Mouse (Mus musculus) forelimb bud, embryonic 11.5 days (tissue): Measurements from ENCODE around the gene Nkain2.
"Not testable (repeated sequence)": the region's sequence is repeated elsewhere in the genome, so short reads cannot be mapped to it uniquely, and the experiment has no call there.

Source experiments
- DNase-seq: peaks from one replicate; pipeline ENCODE4 v3.0.0-alpha.2; 2012; ENCODE audit warnings: low read depth, low spot score

Nkain2 gene

DNA sequence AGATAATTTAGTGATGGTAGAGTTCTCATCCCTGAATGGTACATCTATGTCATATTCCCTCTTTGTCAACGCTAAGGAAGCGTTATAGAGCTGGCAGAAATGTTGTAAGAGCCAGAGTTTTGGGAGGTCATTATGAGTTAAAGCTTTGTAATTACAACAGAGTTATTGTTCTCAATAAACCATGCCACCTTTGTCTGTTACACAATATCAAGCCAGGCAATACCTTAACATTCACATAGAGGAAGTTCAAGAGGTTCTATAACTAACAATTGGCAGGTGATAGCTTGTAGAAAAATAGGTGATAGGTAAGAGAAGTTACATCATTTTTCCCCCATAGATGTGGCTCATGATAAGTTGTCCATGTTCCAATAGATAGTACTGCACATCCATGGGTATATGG is 832.0 kb downstream of the Nkain2 start:
- no peak for DNase-seq

GRCm38 (mm10) chr10:32052546-32053295 is 837.5 kb downstream of the Nkain2 start:
- no peak for DNase-seq

DNA sequence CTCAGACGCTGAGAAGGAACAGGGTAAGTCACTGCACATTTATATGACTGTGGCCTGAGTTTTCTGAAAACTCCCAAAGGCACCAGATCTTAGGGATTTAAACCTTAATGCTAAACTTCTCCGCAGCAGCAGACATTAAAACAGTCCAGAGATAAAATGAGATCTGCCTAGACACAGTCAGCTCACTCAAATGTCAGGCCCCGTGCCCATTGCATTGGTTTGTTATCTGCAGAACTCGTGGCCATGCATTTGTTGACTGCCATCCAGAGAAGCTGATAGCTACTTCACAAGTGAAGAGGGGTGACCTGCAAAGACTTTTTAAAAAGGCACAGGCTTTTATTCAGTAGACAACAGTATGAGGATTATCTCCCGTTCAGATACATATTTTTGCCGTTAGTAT is 838.2 kb downstream of the Nkain2 start:
- no peak for DNase-seq

- no peak for DNase-seq
Observed at GRCm38 (mm10) chr10:32029996-32030395, 860.3 kb downstream of the Nkain2 start.

DNA sequence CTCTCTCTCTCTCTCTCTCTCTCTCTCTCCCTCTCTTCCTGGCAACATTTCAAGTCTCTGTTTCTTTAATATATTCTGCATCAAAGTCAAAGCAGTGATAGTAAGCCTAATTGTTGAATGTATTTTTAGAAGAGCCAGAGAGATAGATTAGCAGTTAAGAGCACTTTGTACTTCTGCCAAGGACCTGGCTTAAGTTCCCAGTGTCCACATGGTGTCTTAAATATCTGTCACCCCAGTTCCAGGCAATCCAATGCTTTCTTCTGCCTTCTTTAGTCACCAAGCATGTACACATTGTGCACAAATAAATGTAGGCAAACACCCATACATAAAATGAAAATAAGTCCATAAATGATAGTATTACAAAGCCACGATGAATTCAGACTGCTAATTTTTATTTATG is 871.9 kb downstream of the Nkain2 start:
- no peak for DNase-seq

DNA sequence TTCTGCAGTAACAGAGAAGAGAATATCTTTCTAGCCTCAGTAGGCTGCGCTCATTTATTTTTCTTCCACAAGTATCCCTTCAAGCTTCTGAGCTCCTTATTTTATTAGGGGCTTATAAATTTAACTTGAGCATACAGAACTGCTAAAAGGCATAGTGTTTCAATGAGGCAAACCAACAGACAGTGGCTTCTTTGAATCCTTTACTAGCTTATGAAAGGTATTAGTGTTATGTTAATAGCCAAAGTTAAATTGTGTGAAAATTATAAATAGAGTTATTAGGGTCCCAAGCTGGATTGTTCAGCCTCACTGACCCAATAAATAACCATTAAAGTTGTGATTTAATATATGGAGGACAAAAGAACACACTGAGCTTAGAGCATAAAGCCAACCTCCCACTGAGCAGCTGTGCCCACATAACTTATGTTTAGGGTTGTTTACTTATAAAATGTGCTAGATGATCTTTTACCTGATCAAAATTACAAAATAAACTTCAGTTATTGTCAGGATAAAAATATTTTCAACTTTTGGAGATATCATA is 889.0 kb downstream of the Nkain2 start:
- no peak for DNase-seq

GRCm38 (mm10) chr10:31993205-31993604 is 897.1 kb downstream of the Nkain2 start:
- DNase-seq, result no peak

DNA sequence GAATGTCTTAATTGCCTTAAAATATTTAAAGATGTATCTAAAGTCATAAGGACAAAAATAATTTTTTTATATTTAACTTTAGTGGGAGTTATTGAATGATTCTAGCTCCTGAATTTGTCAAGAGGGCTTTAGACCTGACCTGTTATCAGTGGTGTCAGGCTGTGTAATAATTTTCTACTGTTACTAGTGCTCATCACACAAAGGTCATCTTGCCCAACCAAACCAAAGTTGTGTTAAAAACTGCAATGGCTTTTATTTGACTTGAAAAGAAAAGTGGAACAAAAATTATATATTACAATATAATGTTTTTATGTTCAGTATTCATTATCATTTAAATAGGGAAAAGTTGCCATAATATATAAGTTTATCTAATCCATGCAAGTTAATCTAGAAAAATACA is 911.9 kb downstream of the Nkain2 start:
- DNase-seq, result no peak

DNA sequence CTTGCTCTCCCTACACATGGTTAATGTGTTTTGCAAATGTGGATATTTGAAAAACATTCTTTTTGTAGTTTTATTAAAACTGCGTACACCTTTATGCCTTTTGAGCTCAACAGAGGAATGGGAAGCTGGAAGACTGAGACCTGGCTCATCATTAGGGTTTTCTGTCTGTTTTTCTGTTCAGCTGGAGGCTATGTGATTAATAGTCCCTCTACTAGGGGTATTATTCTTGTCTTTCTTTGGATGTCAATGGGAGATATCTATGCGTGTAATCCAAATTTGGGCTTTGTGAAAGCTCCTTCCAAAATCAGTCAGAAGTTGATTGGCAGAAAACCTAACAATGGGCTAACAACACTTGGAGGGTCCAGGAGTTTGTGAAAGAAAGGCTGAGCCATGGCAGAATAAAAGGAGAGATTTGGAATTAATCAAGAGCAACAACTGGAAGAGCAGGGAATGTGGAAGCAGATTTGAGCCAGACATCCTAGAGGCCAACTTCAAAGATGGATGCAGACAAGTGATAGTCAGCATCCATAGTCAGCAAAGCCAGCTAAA is 943.0 kb downstream of the Nkain2 start:
- no peak for DNase-seq

DNA sequence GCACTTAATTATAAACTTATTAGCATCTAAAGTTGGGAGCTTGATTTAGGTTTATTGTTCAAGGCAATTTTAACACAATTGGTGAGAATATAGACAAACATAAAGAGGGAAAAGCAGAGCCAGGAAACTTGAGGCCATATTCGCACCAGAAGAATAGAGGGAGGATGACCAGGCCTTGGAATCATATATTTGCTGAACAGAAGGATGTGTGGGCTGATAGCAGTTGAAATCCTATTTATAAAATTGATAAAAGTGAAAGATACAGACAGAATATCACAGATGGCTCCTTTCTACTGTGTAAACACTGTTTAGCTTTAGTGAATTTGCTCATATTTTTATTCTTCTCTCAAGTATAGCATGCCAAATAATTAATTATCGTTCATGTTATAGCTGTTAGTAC is 958.3 kb downstream of the Nkain2 start:
- DNase-seq, result no peak

DNA sequence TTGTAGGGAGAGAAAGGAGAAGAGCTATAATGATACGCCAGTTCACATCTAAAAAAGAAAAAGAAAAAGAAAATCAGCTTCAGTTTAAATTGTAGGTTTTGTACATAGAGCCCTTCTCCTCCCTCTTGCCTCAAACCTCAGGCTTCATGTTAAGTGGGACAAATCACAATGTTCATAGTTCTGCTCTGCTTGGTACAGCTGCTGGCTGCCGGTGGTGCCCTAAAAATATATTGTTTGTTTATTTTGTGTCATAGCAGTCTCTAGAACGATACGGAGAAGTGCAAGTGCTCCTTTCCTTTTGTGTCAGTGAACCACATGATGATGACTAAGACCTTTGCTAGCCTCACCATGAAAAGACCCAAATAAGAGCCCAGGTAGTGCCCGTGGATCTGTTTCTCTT is 962.6 kb downstream of the Nkain2 start:
- DNase-seq, result no peak

- DNase-seq, result not testable (repeated sequence)
Observed at GRCm38 (mm10) chr10:31920901-31921300, 969.4 kb downstream of the Nkain2 start.

DNA sequence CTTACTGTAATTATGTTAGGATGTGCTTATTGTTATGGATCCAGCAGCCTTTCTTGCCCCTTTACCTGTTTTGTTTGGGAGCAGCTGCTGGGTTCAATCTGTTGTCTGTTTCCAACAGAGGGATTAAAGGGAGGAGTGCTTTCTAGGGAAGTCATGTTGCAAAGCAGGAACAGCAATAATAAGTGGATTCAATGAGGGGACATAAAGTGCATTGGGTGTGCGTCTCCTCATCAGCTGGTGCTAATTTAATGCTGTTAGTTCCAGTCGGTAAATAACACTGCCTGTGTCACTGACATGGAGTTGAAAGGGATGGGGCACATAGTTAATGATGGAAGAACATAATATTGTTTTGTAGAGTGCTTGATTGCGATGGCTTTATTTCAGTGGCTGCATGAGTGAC is 982.8 kb downstream of the Nkain2 start:
- DNase-seq, result no peak

GRCm38 (mm10) chr10:31899501-31899900 is 990.8 kb downstream of the Nkain2 start:
- DNase-seq, result no peak

DNA sequence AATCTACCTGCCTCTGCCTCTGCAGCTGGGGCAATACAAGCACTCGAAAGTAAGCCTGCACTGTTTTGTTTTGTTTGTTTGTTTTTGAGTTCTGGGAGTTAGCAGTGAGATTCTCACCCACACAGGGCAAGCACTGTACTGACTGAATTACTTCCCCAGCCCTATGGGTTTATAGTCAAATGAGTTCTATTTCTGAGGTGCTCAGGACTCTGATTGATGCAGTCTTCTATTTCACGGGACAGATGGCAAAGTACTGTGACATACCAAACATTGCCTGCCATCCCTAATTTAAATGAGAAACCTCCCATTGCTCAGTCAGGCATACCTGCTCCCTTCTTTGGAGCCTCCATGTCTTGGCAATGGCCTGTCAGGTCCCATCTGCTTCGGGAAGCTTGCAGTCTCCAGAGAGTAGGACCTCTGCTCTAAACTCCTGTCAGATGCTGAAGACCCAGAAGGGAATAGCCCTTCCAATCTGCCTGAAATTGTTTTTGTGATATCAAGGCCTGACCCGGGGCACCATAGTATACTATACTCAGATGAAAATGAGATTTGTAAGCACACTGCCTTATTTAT is 1016.9 kb downstream of the Nkain2 start:
- DNase-seq, result no peak

- no peak for DNase-seq
Observed at GRCm38 (mm10) chr10:31868275-31868674, 1022.0 kb downstream of the Nkain2 start.

DNA sequence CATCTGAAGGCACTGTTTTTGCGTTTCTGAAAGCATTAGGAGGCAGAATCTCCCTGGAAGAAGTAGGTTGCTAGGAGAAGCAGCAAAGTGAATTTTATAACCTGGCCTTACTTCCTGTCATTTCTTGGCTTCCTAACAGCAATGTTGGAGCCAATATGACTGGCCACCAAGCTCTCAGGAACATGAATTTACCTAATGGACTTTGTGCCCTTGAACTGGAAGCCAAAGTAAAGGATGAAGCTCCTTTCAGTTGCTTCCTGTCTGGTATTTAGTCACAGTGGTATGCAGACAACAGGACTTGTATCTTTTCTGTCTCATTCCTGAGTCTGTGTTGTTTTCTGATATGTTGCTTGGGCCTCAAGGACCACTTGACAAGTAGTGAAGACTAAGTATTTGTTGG is 1063.2 kb downstream of the Nkain2 start:
- no peak for DNase-seq

GRCm38 (mm10) chr10:31812543-31812942 is 1077.7 kb downstream of the Nkain2 start:
- no peak for DNase-seq

DNA sequence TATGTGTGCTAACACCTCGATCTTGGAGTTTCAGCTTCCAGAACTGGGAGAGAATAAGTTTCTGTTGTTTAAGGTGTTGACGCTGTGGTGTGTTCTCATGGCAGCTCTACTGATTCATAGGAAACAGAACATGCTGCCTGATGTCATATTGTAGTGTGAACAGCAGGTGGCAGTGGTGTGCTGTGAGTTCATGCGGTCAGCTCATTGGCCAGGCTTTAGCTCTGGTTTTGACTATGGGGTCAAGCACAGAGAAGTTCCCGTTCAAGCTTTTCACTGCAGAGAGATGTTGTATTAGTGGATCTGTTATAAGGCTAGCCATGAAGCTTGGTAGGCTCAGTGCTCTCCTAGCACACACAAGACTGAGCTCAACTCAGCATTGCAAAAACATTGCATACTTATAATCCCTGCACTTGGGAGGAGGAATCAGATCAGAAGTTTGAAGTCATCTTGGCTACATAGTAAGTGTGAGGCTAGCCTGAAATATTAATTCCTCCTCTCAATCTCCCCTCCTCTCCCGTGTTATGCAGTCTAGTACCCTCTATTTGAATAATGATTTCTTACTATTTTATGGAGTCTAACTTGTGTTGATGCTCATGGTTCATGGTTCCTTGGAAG is 1147.7 kb downstream of the Nkain2 start:
- peak; percentile 75 for DNase-seq

DNA sequence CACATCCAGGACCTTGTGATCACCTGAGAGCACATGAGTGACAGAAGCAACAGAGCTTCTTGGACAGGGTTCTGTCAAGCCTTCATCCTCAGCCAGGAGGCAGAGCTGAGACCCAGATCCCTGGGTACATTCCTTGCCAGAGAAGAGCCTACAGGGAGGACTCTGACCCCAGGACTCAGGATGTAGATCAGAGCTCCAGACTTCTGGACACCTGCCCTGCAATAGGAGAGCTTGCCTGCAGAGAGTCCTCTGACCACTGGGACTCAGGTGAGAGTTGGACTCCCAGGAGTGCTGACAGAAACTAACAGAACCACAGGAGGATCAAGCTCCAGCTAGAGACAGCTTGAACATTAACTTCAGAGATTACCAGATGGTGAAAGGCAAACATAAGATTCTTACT is 1162.2 kb downstream of the Nkain2 start:
- no peak for DNase-seq

GRCm38 (mm10) chr10:31647270-31647669 is 1243.0 kb downstream of the Nkain2 start:
- DNase-seq, result no peak

DNA sequence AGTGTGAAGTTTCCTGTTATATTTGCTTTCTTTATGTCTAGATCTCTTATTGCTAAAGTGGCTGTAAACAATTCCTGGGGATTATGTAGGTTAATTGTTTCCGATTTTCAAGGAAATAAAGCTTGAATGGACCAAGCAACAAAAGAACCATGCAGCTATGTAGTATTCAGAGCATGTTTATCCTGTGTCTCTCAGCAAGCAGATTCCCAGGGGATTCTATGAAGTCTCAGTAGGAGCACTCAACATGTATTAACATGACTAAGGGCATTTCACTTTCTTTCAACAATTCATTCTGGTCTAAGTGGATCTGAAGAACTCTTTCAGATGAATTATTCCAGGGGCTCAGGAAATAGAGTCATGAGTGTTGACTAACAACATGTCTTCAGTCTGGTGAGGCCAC is 1244.2 kb downstream of the Nkain2 start:
- no peak for DNase-seq
